Mouse (Mus musculus) urinary bladder, postnatal 10 days (tissue): ENCODE data around the gene Dglucy.

Experiments used
- DNase-seq: peaks from one replicate; pipeline ENCODE4 v3.0.0; 2022; ENCODE audit warnings: low spot score

Dglucy gene

GRCm38 (mm10) chr12:100778934-100779865, at the start of gene Dglucy:
Gene Dglucy, plus strand, starts transcription at chr12:100779057.
- peak; percentile 57 for DNase-seq

- no peak for DNase-seq
These were observed 43.7 kb upstream of the Dglucy start for GRCm38 (mm10) chr12:100735156-100735555.

- no peak for DNase-seq
These were observed 43.3 kb upstream of the Dglucy start for GRCm38 (mm10) chr12:100735581-100735980.

GRCm38 (mm10) chr12:100738498-100738897, 40.4 kb upstream of the Dglucy start:
- no peak for DNase-seq

GRCm38 (mm10) chr12:100739011-100739570, 39.8 kb upstream of the Dglucy start:
- no peak for DNase-seq

- no peak for DNase-seq
These were observed 38.5 kb upstream of the Dglucy start for GRCm38 (mm10) chr12:100740313-100740712.

- no peak for DNase-seq
These were observed 36.4 kb upstream of the Dglucy start for GRCm38 (mm10) chr12:100742468-100742867.

GRCm38 (mm10) chr12:100752977-100753376, 25.9 kb upstream of the Dglucy start:
- no peak for DNase-seq

- no peak for DNase-seq
These were observed 25.1 kb upstream of the Dglucy start for GRCm38 (mm10) chr12:100753716-100754115.

- DNase-seq = no peak
These were observed 21.4 kb upstream of the Dglucy start for GRCm38 (mm10) chr12:100757427-100757826.

- no peak for DNase-seq
These were observed 16.0 kb upstream of the Dglucy start for GRCm38 (mm10) chr12:100762663-100763425.

GRCm38 (mm10) chr12:100764329-100765018, 14.4 kb upstream of the Dglucy start:
- no peak for DNase-seq

GRCm38 (mm10) chr12:100769871-100770270, 9.0 kb upstream of the Dglucy start:
- no peak for DNase-seq

- DNase-seq = no peak
These were observed 8.1 kb upstream of the Dglucy start for GRCm38 (mm10) chr12:100770765-100771164.

GRCm38 (mm10) chr12:100772230-100772984, 6.5 kb upstream of the Dglucy start:
- DNase-seq = no peak

GRCm38 (mm10) chr12:100774756-100775155, 4.1 kb upstream of the Dglucy start:
- no peak for DNase-seq

GRCm38 (mm10) chr12:100775291-100775690, 3.6 kb upstream of the Dglucy start:
- DNase-seq = no peak

- no peak for DNase-seq
These were observed 2.8 kb upstream of the Dglucy start for GRCm38 (mm10) chr12:100775911-100776581.

GRCm38 (mm10) chr12:100776991-100777390, 1.9 kb upstream of the Dglucy start:
- no peak for DNase-seq

- no peak for DNase-seq
These were observed 452 bp upstream of the Dglucy start for GRCm38 (mm10) chr12:100778276-100778933.
